Mouse (Mus musculus) heart, postnatal 36 days (tissue): Measurements from ENCODE around the gene Gba2. TPM values are rescaled to one million over a fixed set of nuclear protein-coding genes. Genes with fewer than 3 reads are reported as not detected.

Experiments used
- DNase-seq, 2 experiments: peaks; one replicate each; pipeline ENCODE4 v3.0.0; 2021 to 2022
- intact Hi-C: fragments of 180-260 bp; cut with DNase I; formaldehyde crosslinking; loops from one replicate; pipeline ENCODE4 v1.15.1; 2025
- total RNA-seq, 2 experiments: library from RNA; stranded (reverse); gene quantifications; 2 replicates each; pipeline ENCODE4 v1.2.3; 2021

Gba2 gene
- total RNA-seq, 2 experiments from 2014 or later: 14.7 to 15.8 TPM

GRCm38 (mm10) chr4:43583421-43583820 lies 4.7 kb upstream of the Gba2 start:
- DNase-seq: no peak
- intact Hi-C loops: loop anchor here (5.0 kb wide), 2 partner anchors 74 to 144 kb away; partner anchors contain the start of genes Hint2 and Hrct1

- intact Hi-C loops: loop anchor here (5.0 kb wide), 2 partner anchors 75 to 145 kb away; partner anchors contain the start of genes Hint2 and Hrct1
Observed at GRCm38 (mm10) chr4:43582241-43582640, 3.6 kb upstream of the Gba2 start.

DNA sequence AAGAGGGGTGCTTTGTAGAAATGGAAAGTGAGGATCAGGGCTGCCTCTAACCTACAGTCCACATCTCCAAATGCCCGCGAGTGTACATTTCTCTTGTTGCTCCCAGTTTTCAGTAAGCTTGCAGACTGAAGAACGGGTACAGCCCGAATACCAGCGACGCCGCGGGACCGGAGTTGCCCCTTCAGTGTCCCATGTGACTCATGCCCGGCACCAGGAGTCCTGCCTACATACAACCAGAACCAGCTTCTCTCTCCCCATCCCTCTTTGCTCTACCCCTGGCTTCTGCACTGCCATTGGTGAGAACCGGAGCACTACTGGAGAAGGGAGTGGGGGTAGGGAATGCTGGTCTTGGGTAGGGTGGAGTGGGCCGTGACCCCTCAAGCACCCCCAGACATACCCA lies 2.7 kb upstream of the Gba2 start:
- DNase-seq: no peak
- intact Hi-C loops: loop anchor here (5.0 kb wide), 2 partner anchors 76 to 146 kb away; partner anchors contain the start of genes Hint2 and Hrct1

More at GRCm38 (mm10) chr4:43582241-43582640, 3.6 kb upstream of the Gba2 start:
- no peak for DNase-seq

GRCm38 (mm10) chr4:43580721-43581120 lies 2.0 kb upstream of the Gba2 start:
- no peak for DNase-seq
- intact Hi-C loops: loop anchor here (5.0 kb wide), 2 partner anchors 77 to 147 kb away; partner anchors contain the start of genes Hint2 and Hrct1

DNA sequence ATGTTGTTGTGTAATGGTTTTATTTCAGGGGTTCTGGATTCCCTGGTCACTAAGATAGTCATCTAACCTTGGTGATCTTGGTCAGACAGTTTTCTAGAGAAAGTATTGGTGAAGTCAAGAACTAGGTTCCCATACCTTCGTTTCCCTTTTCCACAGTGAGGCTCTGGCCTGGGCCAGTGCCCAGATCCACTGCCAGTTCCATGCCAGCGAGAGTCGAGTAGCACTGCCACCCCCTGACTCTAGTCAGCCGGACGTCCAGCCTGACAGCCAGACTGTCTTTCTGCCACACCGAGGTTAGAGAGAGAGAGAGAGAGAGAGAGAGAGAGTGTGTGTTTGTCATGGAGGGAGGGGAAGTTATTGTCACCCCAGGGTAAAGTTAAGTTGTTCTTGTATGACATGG lies 1.1 kb upstream of the Gba2 start:
- no peak for DNase-seq
- intact Hi-C loops: loop anchor here (5.0 kb wide), 3 partner anchors 78 to 148 kb away; partner anchors contain the start of genes Fam221b, Hint2, Hrct1 and Tmem8b

DNA sequence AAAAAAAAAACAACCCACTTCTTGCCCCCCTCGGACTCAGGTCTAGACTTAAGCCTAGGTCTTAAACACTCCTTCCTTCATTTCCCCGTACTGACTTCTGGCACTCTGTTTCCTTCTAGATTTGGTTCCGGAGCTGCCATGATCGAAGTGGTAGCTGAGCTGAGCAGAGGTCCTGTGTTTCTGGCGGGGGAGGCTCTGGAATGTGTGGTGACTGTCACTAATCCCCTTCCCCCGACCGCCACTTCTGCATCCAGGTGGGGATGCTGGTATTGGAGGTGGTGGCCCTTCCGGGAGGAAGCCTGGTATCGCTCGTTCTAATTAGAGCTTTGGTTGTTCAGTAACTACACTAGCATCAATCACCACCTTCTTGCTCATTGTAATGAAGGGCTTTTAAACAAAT lies 583 bp upstream of the Gba2 start:
- no peak for DNase-seq
- intact Hi-C loops: loop anchor here (5.0 kb wide), 1 partner anchor 88 kb away; the partner anchor contains the start of genes Fam221b and Tmem8b

DNA sequence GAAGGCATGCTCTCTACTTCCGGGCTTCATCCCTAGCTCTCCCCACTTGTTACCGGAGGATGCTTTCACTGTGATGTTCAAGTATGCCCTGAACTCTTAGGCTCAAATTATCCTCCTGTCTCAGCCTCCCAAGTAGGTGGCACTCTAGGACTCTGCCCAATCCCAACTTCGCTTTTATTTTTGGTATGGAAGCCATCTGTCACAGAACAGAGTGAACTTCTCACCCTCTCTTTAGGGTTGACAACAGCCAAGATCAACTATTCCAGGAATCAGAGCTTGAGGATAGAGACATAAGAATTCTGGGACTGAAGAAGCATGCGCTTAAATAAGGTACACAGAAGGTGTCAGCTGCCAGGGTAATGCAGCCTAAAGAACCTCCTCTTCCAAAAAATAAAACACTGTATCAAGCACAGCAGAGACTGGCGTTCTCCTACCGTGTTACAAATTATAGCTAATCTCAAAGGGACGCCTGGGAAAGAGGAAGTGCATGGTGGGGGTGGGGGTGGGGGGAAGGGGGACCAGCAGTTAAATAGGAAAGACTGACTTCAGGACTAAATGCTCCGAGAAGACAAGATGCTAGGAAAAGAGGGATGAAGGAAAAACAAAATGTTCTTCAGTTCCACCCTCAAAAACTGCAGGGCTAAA lies 1.3 kb downstream of the Gba2 start:
- no peak for DNase-seq
- intact Hi-C loops: loop anchor here (5.0 kb wide), 1 partner anchor 90 kb away; the partner anchor contains the start of genes Fam221b and Tmem8b

GRCm38 (mm10) chr4:43575356-43575755 lies 3.3 kb downstream of the Gba2 start:
- no peak for DNase-seq
- intact Hi-C loops: loop anchor here (5.0 kb wide), 1 partner anchor 92 kb away; the partner anchor contains the start of genes Fam221b and Tmem8b

DNA sequence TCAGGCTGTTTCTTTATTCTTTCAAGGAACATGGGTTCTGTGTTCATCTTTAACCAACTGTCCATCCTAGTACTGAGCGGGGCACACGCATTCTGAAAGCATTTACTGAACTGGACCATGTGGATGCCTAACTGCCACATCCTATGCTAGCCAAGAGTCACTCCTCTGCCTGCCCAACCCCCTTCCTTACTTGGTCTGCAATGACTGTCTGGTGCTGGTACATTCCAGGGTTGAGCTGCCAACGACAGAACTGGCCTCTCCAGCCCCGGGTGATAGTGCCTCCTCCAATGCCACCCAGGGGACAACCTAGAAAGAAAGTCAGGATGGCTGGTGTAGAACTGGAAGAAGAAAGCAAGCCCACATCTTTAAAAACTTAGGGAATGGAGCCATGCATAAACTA lies 5.1 kb downstream of the Gba2 start:
- DNase-seq: no peak
- intact Hi-C loops: no loop called here

DNA sequence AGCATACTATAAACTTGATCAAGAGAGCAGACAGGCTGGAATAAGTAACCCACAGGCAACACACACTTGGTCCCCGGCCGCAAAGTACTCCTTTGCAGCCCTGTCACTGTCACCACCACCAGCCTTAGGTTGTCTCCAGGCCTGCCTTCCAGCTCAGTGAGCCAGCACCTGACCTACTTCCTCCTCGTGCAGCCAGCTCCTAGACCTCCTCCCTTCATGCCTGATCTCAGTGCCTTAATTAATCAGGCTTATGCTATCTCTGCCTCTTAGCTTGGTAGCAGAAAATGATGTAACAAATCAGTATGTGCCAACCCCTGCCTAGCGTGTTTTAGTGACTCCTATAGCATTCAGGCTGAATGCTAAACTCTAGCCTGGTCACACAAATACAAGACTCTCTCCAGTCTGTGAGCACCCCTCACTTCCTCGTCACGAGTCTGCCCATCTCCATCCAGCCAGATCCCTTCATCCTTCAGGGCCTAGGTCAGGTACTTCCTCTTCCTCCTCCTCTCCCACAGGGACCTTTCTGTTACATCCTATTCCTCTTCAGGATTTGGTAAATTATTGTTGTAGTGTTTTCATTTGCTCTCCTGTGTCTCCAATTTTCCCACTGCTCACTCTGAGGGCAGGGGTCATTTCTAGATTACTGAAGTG lies 7.2 kb downstream of the Gba2 start:
- intact Hi-C loops: no loop called here
- no peak for DNase-seq

DNA sequence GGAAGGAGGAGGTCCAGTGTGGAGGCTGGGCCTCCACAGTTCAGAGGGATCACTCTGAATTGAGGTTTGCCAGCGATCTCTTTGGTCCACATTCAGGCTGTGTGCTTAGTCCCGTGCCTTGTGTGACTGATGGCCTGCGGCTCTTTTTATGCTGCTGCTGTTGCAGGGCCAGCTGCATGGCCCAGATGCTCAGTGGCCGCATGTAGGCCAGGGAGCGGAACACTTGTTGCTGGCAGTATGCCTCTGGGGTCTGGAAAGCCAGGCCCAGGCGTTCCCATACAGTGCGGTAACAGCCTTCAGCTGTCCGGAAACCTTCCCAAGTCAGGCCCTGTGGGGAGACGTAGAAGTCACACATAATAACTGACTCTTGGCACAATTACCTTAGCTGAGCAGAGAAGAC lies 11.5 kb downstream of the Gba2 start:
- intact Hi-C loops: no loop called here
- DNase-seq: no peak

DNA sequence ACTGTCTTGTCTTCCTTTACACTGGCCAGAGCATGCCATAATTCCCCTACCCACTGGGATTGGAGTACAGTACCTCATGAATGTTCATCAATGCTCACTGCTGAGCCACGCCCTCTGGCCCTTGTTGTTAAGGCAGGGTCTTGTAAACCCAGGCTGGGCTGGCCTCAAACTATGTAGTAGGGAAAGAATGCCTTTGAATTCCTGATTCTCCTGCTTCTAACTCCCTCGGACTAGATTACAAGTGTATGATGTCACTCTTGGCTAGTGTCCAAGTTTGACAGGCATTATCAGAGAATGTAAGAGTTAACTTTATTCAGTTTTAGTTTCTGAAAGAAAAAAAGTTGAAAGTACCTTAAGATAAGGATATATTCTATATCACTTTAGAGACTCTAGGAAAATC lies 14.4 kb downstream of the Gba2 start:
- intact Hi-C loops: loop anchor here (5.0 kb wide), 1 partner anchor 122 kb away; the partner anchor contains the start of gene Tesk1
- DNase-seq: no peak

- intact Hi-C loops: loop anchor here (5.0 kb wide), 1 partner anchor 121 kb away; the partner anchor contains the start of gene Tesk1
- DNase-seq: no peak
Observed at GRCm38 (mm10) chr4:43563601-43563875, 15.1 kb downstream of the Gba2 start.

DNA sequence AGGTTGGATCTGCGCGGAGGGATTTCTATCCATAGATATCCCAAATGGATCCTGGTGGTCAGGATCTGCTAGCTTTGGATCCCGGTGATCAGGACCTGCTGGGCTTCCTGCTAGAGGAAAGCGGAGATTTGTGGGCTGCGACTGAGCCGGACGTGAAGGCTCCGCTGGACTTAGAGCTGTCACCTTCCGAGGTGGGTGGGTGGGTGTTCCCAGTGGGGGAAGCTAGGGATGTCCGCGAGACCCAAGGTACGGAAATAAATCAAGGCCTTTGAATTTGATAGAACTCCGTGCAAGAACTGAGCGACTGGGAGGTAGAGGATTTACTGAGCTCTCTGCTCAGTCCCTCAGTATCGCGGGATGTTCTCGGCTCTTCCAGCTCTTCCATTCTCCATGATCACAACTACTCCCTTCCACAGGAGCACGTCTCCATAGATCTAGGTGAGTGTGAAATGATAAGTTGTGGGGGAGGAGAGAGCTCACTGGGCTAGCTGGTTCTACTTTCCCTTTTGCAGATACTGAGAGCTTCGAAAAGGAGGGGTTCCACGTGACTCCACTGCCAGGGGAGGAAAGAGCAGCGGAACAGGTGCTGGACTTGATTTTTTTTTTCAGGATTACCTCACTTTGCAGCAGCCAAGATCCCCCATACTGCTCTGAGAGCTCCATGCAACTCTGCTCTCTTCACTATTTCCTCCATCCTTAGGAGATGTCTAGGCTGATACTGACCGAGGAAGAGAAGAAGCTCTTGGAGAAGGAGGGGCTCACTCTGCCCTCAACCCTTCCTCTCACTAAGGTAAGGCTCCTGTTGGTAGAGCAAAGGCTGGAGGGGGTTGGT lies 15.7 kb downstream of the Gba2 start:
- no peak for DNase-seq
- intact Hi-C loops: loop anchor here (1.0 to 5.0 kb wide), 2 partner anchors 15 to 121 kb away; partner anchors contain the start of genes Gba2, Rgp1 and Tesk1

- intact Hi-C loops: loop anchor here (1.0 to 5.0 kb wide), 5 partner anchors 16 to 515 kb away; partner anchors contain the start of genes Ccdc107, Fam214b, Gba2 and Rgp1
- peak; percentile 91 to 95 for DNase-seq
Observed at GRCm38 (mm10) chr4:43561997-43562768, 16.5 kb downstream of the Gba2 start, which contains the start of the genes Creb3 and Tln1. Gene Creb3, plus strand, starts transcription at chr4:43562332. Gene Tln1, minus strand, starts transcription at chr4:43562691.

DNA sequence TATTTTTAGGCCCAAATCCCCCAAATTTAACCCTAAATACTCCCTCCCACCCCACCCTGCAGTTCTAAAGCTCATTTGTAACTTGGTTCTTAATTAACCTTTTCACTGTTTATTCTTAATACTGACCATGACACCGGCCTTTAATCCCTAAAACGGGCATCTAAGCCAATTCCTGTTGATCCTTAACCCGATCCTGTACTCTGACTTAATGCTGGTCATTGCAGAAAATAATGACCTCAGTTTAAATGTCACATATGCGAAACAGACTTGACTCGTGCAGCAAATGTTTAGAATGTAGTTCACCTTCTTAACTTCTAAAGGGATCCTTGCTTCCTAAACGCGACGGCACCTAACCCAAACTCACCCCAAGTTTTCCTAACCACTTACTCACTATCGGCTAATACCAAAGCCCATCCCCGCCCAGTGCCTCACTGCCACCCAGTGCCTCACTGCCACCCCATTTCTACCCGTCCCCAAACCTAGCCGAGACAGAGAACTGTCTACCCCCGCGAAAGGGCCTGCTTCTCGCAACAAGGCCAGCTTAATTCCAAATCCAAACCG lies 17.2 kb downstream of the Gba2 start:
- intact Hi-C loops: loop anchor here (2.0 to 5.0 kb wide), 4 partner anchors 31 to 515 kb away; partner anchors contain the start of genes Ccdc107, Fam214b and Tesk1

DNA sequence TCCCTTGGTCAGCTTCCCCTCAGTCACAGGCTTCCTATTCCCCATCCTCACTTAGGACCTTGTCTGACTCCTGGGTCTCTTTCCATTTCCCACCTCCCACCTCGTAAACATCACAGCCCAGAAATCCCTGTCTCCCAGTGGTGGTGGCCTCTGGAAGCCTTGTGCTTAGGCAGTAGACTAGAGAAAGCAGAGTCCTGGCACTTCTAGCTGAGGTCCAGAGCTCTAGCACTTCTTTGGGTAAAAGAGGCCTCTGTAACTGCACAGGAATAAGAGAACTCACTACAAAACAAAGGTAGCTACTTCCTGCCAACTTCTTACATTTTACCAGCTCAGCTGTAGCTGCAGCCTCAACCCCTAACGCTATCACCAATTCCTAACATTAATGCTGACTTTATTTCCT lies 17.7 kb downstream of the Gba2 start:
- intact Hi-C loops: loop anchor here (2.0 to 5.0 kb wide), 4 partner anchors 30 to 514 kb away; partner anchors contain the start of genes Ccdc107, Fam214b and Tesk1

More for the DNA sequence above, 17.2 kb downstream of the Gba2 start:
- DNase-seq: no peak

DNA sequence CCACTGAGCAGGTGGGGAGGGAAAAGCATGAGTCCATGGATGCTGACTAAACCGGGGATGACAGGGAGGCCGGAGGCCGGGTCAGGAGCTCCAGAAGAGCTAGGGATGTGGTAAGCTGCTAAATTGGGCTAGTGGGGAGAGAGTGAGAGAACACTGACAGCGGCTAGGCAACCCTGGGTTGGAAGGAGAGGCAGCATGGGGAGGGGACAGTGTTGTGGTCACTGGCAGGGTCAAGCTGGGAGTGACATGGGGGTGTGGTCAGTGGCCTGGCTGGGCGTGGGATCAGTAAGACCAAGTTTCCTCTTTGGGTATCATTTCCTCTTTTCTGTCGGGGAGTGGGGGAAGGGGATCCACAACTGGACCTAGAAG lies 18.4 kb downstream of the Gba2 start:
- intact Hi-C loops: loop anchor here (2.0 to 5.0 kb wide), 4 partner anchors 29 to 513 kb away; partner anchors contain the start of genes Ccdc107, Fam214b and Tesk1
- DNase-seq: peak; percentile 44 to 66

More for the DNA sequence above, 17.7 kb downstream of the Gba2 start:
- DNase-seq: no peak
